Mouse (Mus musculus) telencephalon, adult 2 months (tissue): Measurements from ENCODE around the gene Sf3b3.
"Not testable (repeated sequence)": the region's sequence is repeated elsewhere in the genome, so short reads cannot be mapped to it uniquely, and the experiment has no call there.

Source experiments
- DNase-seq: peaks from one replicate; pipeline ENCODE4 v3.0.0-alpha.2; 2011; ENCODE audit warnings: low read depth, low spot score

The Sf3b3 gene

DNA sequence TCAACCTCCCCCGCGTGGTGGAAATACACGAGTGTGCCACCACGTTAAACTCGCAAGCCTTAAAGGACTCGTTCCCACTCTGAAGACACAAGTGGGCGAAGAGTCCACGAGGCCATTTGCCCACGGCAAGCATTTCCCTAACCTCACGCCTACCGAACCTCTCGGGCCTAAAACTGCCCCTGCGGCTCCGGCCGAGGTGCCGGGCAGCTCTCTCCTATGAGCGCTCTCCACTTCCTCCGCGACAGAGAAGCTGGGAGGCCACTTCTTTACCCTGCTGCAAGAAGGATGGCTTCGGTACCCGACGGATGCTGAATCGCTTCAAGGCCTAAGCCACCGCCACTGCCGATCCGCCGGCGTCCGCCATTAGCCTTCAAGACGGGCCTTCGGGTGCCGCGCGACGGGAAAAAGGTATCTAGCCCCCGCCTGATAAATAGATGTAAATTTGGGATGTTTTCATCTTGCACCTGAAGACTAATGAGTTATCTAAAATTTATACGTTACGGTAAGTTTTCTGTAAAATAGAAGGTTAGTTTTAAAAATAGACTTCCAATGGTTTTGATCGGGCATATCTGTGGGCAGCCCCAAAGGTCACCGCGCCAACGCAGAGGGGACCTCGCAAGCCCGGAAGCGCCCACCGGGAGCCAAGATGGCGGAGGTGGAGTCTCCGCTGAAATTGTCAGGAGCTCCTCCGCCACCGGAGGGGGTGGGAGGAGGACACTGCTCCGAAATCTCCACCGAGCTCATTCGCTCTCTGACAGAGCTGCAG, at the start of gene Sf3b3, which contains the start of gene Cog4:
Gene Sf3b3, minus strand, starts transcription at position 383 of the 766 bp plus-strand sequence.
Gene Cog4, plus strand, starts transcription at position 196 of the 766 bp plus-strand sequence.
- peak; percentile 85 for DNase-seq

- no peak for DNase-seq
Observed at GRCm38 (mm10) chr8:110895812-110896211, 49.2 kb upstream of the Sf3b3 start.

GRCm38 (mm10) chr8:110895254-110895653, 48.7 kb upstream of the Sf3b3 start:
- DNase-seq, result no peak

- DNase-seq, result no peak
Observed at GRCm38 (mm10) chr8:110894851-110895250, 48.3 kb upstream of the Sf3b3 start.

DNA sequence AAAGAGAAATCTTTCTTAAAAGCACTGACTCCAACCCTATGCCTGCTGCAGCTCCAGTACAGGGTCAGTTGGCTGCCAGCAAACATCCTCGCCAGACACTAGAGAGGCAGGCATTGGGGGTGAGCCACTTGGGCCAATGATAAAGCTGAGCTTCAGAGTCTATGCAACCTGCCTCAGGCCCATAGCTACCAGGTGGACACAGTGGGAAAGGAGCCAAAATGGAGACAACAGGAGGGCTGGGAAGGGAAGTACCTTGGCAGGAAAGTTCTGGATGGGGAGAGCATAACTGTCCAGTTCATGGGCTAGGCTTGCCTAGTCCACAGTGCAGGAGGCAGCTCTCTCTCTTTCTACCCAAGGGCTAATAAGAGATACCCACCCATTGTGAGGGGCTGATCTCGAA, 46.3 kb upstream of the Sf3b3 start:
- no peak for DNase-seq

DNA sequence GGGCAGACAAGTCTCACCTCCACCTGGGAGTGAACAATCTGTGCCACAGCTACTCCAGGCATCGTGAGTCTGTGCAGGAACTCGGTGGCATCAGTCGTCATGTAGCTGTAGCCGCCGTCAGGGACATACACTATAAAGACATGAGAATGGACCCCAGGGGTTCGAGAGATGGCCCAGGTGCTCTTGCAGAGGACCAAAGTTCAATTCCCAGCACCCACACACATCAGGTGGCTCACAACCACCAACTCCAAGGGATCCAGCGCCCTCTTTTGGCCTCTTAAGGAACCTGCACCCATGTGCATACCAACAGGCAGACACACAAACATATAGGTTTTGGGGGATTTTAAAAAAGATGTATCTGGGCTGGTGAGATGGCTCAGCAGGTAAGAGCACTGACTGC, 45.5 kb upstream of the Sf3b3 start:
- no peak for DNase-seq

- no peak for DNase-seq
Observed at GRCm38 (mm10) chr8:110889904-110890470, 43.4 kb upstream of the Sf3b3 start.

- no peak for DNase-seq
Observed at GRCm38 (mm10) chr8:110888860-110889259, 42.3 kb upstream of the Sf3b3 start.

DNA sequence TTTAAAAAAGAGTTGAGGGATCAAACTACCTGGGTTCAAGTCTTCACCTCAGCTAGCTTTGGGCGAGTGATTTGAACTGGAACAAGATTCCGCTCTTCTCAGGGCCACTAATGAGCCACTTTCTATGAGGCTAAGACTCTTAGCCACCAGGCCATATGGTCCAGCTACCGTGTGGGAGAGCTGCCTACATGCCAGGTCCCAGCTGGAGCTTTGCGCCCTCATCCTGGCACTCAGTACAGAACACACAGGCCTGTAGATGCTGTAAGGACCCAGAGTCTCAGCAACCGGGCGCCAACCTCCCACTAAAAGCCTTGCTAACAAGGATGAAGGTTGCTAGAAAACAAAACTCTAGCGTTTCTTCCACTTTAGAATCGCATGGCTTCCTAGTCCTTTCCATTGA, 41.9 kb upstream of the Sf3b3 start:
- DNase-seq, result no peak

DNA sequence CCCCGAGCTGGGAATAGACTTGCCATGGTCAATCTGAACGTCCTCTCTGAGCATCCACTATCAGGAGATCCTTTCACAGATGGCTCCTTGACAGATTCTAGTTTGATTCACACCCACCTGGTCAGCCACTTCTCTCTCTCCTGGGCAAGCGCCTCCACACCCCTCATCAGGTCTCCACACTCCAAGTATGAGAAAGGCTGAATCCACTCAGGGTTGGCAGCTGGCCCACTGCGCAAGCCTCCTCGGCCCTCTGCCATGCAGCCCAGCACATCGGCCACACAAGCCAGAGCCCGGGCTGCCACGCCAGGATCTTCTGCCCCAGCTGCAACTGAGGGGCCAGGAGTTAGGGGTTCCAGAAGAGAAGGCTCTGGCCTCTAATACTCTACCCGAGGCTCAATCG, 41.0 kb upstream of the Sf3b3 start:
- DNase-seq, result no peak

GRCm38 (mm10) chr8:110886634-110887033, 40.0 kb upstream of the Sf3b3 start:
- no peak for DNase-seq

- no peak for DNase-seq
Observed at GRCm38 (mm10) chr8:110883824-110884223, 37.2 kb upstream of the Sf3b3 start.

- DNase-seq, result peak; percentile 54
Observed at GRCm38 (mm10) chr8:110881741-110882310, 35.2 kb upstream of the Sf3b3 start.

DNA sequence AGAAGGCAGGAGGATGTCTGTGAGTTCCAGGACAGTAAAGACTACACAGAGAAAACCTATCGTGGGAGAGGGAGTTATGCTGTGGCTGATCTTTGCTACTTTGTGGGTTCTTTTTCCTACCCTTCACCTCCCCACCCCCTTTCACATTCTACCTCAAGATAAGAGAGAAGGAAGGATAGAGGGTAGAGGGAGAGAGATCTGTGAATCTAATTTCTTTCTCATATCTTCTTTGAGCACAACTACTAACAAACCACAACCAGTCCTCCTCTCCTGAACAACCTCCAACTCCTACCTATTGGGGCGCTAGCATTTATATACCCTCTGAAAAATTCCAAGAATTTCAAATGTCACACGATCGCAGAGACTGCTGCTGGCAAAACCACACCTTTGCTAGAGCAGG, 31.3 kb upstream of the Sf3b3 start:
- DNase-seq, result no peak

DNA sequence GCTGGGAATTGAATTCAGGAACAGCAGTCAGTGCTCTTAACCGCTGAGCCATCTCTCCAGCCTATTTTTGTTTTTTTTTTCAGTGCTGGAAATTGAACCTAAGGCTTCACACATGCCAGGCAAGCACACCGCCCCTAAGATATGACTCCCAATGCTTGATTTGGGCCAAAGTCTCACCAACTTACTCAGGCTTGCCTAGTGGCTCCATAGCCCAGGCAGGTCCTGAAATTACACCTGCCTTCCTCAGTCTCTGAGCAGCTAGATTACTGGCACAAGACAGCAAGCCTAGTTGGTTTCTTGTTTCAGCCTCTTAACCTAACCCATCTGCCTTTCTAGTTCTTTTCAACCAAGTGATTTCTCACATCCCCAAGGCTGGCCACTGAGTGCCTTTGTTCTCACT, 23.9 kb upstream of the Sf3b3 start:
- DNase-seq, result no peak

DNA sequence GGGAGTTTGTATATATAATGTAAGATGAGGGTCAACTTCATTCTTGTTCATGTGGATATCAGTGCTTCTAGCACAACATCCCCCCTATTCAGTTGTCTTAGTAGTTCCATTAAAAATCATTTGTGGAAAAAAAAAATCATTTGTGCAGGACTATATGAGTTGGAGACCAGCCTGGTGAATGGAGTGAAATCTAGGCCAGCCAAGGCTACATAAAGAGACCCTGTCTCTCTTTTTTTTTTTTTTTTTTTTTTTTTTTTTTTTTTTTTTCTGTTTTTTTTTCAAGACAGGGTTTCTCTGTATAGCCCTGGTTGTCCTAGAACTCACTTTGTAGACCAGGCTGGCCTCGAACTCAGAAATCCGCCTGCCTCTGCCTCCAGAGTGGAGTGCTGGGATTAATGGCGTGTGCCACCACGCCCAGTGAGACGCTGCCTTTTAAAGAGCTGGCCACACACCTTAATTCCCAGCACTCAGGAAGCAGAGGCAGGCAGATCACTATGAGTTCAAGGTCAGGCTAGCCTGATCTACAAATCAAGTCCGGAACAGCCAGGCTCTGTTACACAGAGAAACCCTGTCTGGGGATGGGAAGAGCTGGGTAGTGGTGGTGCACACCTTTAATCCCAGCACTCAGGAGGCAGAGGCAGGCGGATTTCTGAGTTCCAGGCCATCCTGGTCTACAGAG, 14.9 kb upstream of the Sf3b3 start:
- not testable (repeated sequence) for DNase-seq

DNA sequence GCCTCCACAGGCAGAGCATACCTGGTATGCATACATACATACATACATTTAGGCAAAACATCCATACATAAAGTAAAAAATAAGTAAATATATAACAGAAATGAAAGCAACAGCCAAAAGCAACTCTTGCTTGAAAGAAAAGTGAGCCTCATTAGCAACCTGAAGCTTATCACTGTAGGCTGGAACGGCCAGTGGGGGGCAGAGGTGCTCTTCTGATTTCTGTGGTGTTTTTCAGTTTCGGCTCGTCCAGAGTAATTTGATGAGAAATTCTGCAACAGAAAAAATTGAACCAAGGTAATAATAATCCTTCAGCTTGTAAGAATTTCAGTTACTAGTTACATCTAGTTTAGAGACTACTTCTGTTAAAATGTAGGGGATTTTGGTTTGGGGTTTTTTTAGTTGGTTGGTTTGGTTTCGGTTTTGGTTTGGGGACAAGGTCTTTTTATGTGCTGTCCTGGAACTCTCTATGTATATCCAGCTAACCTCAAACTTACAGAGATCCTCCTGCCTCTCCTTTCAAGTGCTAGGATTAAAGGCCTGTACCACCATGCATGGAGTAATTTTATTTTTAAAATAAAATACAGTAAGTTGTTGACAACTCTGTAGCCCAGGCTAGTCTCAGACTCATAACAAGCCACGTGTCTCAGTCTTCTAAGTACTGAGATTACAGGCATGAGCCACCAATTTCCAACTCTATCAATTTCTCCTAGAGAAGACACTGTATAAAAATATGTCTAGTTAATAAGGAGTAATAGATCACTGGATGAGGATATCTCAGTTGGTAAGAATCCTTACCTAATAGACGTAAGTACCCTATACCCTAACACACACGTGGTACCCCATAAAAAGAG, 13.3 kb upstream of the Sf3b3 start:
- DNase-seq, result no peak

GRCm38 (mm10) chr8:110856760-110857461, 10.3 kb upstream of the Sf3b3 start:
- DNase-seq, result no peak

GRCm38 (mm10) chr8:110856073-110856472, 9.5 kb upstream of the Sf3b3 start:
- DNase-seq, result not testable (repeated sequence)

DNA sequence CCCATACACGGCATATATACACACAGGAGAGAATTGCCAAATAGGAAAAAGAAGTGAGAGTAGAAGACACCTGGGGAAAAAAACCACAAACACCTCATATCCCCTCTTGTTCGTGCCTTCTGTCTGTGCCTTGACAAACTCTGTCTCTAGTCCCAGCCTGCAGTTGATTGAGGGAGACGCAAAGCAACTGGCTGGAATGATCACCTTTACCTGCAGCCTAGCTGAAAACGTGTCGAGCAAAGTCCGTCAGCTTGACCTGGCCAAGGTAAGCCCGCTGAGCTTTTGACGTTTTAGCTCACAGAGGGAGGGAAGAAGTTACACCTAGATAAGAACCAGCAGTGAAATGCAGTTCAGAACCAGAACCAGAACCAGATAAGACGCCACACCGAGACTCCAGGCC, 4.6 kb upstream of the Sf3b3 start:
- DNase-seq, result no peak
